Mouse (Mus musculus) T-cell, adult 2 months (primary cell): ENCODE data around the gene Fabp2.

Source experiments
- DNase-seq: peaks from one replicate; pipeline ENCODE4 v3.0.0; 2022; ENCODE audit warnings: low spot score

Gene Fabp2

DNA sequence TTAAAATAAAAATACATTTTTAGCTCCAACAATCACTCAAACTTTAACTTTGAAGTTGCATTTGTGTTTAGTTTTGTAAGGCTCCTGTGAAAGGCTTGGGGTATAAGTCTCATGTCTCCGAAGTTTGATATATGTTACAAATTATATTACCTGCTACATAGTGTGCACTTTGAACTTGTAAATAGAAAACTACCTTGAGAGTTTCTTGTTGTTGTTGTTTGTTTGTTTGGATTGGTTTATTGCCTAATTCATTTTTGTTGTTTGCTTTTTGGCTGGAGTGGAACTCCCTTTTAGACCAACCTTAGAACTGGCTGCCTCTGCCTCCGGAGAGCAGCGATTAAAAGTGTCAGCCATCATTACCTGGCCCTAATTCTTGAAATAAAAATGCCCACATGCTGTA lies at the start of gene Fabp2:
TSS of gene Fabp2 (plus strand) at position 301 of the 400 bp plus-strand sequence.
- DNase-seq, result no peak

GRCm38 (mm10) chr3:122848410-122849034 lies 46.4 kb upstream of the Fabp2 start:
- no peak for DNase-seq

DNA sequence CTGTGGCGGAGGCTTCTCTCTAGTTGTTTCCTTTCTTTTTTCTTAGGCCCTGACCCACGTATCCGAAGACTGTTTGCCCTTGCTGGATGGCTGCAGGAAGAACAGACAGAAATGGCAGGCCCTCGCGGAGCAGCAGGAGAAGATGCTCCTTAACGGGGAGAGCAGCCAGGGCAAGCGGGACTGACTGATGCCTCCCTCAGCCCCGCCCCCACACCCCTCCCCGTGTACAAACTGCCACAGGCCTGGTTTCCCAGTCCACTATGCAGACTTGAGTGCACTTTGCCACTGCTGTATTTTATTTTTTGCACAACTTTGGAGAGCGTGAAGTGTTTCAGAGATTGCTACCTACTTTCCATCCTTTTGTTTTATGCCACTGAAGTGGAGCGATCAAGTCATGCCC lies 39.7 kb upstream of the Fabp2 start:
- no peak for DNase-seq

DNA sequence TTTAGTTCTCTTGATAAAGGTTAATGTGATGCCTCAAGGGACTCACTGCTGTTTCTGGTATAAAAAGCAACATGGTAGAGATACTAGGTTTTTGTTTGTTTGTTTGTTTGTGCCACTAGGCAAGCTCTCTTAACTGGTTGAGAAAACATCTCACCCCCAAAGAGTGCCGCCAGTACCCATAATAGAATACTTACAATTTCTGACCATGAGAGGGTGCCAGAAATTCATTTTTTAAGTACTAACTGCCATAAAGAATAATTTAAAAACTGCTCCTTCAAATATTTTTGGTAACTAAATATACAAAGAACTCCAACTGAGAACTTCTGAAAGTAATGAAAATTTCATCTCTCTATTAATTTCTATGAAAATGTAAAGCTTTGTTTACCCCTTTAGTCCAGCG lies 35.0 kb upstream of the Fabp2 start:
- DNase-seq, result no peak

DNA sequence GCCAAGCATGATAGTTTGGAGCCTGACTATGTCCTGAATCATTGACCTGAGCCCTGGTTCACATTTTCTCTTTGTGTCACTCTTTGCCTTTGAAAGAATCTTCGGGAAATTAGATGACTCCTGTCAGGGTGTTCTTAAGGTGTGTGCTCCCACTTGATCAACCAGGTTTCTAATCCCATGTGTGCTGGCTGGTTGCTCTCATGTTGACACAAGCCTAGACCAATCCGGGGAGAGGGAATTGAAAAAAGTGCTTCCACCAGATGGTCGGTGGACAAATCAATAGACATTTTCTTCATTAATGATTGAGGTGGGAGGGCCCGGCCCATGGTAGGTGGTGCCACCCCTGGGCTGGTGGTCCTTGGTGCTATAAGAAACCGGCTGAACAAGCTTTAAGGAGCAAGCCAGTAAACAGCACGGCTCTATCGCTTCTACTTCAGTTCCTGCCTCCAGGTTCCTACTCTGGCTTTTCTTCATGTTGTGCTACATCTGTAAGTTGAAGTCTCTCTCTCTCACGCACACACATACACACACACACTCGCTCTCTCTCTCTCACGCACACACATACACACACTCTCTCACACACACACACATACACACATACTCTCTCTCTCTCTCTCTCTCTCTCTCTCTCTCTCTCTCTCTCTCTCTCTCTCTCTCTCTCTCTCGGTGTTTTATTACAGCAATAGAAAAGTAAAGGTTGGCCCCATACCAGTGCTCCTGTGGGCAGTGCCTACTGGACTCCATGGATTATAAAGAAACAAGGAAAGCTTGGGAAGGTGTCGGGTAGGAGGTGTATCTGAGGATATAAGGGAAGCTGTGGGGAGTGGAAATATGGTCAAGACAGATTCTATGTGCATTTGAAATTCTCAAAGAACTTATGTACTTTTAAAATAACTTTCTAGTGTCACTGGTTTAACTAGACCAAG lies 34.0 kb upstream of the Fabp2 start:
- DNase-seq, result no peak

DNA sequence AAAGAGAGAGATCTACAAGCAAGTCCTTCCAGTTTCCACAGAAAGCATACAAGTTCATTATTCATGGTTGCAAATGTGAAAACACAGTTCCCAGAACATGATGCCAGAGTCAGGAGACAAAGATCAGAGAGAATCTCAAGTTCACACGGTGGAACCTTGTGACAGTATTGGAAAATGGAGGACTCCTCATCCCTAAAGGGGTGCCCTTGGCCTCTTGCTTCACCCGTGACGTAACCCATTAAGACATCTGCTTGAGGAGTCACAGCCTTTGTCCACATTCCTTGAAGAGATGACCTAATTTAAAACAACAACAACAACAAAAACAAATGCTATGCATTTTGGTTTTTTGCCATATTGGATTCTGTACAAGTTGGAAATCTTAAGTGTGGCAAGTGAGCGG lies 29.8 kb upstream of the Fabp2 start:
- no peak for DNase-seq

DNA sequence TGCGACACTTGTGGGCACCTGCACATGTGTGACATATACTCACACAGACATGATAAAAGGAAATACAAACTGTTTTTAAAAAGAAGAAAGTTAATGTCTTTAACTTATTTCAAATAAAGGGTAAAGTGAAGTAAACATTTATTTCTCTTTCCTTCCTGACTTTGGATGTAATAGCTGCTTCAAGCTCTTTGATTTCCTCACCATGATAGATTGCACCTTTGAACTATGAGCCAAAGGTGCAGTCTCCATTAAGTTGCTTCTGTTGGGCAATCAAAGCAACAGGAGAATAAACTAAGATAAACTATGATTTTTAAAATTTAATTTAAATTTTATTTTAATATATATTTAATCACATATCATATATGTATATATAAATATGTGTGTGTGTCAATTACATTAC lies 26.6 kb upstream of the Fabp2 start:
- DNase-seq, result no peak

- DNase-seq, result no peak
Measured at GRCm38 (mm10) chr3:122871596-122871995, 23.3 kb upstream of the Fabp2 start.

DNA sequence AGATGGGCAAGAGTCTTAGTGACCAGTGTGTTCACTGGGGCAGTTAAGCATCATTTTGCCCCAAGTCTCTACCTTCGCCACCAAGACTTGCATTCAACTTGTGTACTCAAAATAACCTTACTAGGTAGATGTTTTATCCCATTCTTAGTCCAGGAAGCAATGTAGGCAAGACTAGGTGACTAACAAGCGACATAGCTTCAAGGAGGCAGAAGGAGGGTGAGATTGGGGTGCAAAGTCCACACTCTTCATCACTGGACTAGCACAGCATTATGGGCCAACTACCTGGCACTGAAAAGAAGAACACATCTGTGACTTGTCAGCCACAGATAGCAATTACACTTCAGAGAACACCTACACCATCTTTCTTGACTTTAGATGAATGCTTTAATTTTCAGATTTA lies 18.0 kb upstream of the Fabp2 start:
- no peak for DNase-seq

- no peak for DNase-seq
Measured at GRCm38 (mm10) chr3:122877543-122877942, 17.3 kb upstream of the Fabp2 start.

DNA sequence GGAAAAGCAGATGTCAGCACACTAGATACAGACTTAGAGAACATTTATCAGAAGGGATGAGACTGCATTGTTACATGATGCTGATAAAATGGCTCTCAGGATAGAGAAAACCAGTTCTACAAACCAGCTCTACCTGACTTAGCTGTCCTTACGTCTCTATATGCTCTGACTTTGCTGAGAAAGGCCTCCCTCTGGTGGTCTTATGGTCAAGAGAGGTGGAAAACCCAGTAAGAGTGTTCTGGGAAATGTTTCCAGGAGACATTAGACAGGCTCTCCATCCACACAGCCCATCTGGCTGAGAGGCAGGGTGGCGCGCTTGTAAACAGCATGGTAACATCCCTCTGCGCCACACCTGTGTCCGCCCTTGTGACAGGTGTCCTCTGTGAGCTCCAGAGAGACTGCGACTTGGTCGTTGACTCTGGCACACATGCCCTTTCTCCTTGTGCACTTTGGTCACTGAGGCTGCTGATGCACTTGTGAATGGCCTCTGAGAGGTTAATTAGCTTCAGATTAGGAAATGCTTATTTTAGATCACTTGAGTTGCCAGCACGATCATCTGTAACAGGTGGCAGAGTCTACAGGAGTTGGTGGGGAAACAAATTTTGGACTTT lies 16.1 kb upstream of the Fabp2 start:
- DNase-seq, result no peak

- DNase-seq, result no peak
Measured at GRCm38 (mm10) chr3:122887505-122888301, 7.2 kb upstream of the Fabp2 start.

- DNase-seq, result no peak
Measured at GRCm38 (mm10) chr3:122888371-122888819, 6.5 kb upstream of the Fabp2 start.

GRCm38 (mm10) chr3:122895189-122895731 lies 388 bp downstream of the Fabp2 start:
- no peak for DNase-seq

GRCm38 (mm10) chr3:122898254-122898653 lies 3.4 kb downstream of the Fabp2 start:
- no peak for DNase-seq

DNA sequence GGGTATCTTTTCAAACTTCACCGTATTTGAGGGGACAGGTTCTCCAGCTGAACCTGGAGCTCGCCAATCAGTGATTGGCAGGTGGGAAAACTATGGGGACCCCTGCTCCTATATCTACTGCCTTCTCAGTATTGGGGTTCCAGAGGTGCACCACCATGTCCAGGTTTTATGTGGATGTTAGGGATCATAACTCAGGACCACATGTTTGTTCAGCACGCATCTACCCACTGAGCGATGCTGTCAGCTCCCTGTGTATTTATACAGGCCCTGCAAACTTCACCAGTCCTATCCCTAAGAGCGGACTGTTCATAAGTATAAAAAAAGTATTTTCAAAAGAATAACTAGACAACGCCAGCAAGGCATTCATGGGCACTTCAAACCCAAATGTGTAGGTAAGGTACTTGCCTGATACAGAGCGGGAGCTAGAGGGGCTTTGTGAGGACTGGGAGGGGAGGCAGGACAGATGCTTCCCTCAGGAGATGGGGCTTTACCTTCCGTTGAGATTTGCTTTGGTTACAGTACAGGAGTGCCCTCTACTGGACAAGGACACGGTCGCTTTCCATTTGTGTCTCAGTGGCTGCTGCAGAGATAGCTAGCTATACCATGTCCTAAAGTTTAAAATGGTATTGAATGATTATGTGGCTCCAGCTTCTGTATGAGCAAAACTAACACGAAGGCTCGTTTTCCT lies 9.0 kb downstream of the Fabp2 start:
- DNase-seq, result no peak

- no peak for DNase-seq
Measured at GRCm38 (mm10) chr3:122907841-122908240, 13.0 kb downstream of the Fabp2 start.

DNA sequence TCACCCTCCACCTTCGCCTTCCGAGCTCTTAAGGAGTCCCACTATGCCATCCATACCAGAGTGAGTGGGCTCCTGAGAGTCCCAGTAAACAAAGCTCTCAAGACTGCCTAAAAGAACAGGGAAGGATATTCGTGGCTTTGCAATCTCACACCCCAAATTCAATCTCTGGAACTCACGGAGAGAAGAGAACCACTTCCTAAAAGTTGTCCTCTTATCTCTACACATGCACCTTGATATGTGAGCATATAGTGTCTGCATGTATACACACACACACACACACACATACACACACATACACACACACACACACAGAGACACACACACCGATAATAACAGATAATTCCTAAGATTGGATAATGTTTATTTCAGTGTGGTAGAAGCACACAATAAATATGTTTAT lies 20.6 kb downstream of the Fabp2 start:
- no peak for DNase-seq

- no peak for DNase-seq
Measured at GRCm38 (mm10) chr3:122916191-122916680, 21.4 kb downstream of the Fabp2 start.

DNA sequence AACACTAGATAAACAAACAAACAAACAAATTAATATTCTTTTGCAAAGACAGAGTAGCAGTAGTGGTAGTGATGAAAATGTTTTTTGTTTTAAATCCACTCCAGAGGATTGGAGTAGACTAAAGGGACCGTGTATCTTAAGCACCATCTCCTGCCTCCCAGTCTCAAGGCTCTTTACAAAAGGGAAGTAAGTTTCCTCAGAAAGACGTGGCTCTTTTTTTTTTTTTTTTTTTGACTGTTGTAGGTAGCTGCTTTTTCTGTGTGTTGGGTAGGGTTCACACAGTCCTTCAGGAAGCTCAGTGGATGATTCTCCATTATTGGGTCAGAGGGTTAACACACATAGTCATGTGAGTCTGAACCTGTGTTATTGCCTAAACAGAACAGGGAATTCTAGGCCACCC lies 23.8 kb downstream of the Fabp2 start:
- DNase-seq, result no peak

- DNase-seq, result no peak
Measured at GRCm38 (mm10) chr3:122919260-122919659, 24.4 kb downstream of the Fabp2 start, which contains the start of gene Gm10959. Gm10959 (minus strand) TSS chr3:122919360.
